In genomic region chr6:145544838-145545237, GRCm38 (mm10) we compare ENCODE assay signal across 18 mouse cellular contexts.
DNase-seq lines count a peak whose midpoint lies in the region; ATAC-seq and TF ChIP-seq lines count a peak whose summit lies in the region.
"Had no signal": no experiment of that assay in that cellular context is flagged by ENCODE, and none has a peak within 500 bp of the region (broad histone marks: within the 10 kb centered on the region; RNA-seq: fewer than 3 reads in every experiment).

No protein-coding gene starts in this region.

- H3K36me3 ChIP-seq in heart, adult 2 months (ENCODE audit: control insufficient read depth, insufficient read depth, low read length) = no peaks in the 10 kb centered on the region
- no peaks in the 10 kb centered on the region for H3K36me3 ChIP-seq in midbrain, embryonic 10.5 days
- no peaks in the 10 kb centered on the region; the same call in 1 of the 2 replicates for H3K36me3 ChIP-seq in midbrain, postnatal 0 days (ENCODE audit: insufficient read depth, low read length)
- no peaks in the 10 kb centered on the region for H3K36me3 ChIP-seq in intestine, embryonic 16.5 days (ENCODE audit: control insufficient read depth, insufficient read depth, low read length)
- no peaks in the 10 kb centered on the region for H3K36me3 ChIP-seq in splenic B cell, adult 2 months (ENCODE audit: control insufficient read depth, insufficient read depth, low read length, poor library complexity, severe bottlenecking)
- H3K36me3 ChIP-seq: embryonic facial prominence, embryonic 15.5 days; G1E had no signal

- H3K9me3 ChIP-seq in midbrain, embryonic 10.5 days (replicated peaks) = peaks cover 11% of the 10 kb centered on the region; the same call in 1 of the 2 replicates
- no peaks in the 10 kb centered on the region for H3K9me3 ChIP-seq in midbrain, postnatal 0 days (ENCODE audit: low read length)
- H3K9me3 ChIP-seq in intestine, embryonic 16.5 days (ENCODE audit: control insufficient read depth, low read length) = peaks cover 5% of the 10 kb centered on the region; the same call in 1 of the 2 replicates
- H3K9me3 ChIP-seq: embryonic facial prominence, embryonic 15.5 days had no signal

- H3K4me3 ChIP-seq in heart, adult 2 months = no peak overlapping the region
- no peak overlapping the region for H3K4me3 ChIP-seq in midbrain, embryonic 10.5 days
- H3K4me3 ChIP-seq in midbrain, postnatal 0 days (ENCODE audit: low read depth, low read length) = no peak overlapping the region
- no peak overlapping the region for H3K4me3 ChIP-seq in intestine, embryonic 16.5 days (ENCODE audit: low read length)
- H3K4me3 ChIP-seq: embryonic facial prominence, embryonic 15.5 days; heart, embryonic 12.5 days had no signal

- intact Hi-C loops in heart, adult 2 months (cut with DNase I) = no loop called here

- H3K9ac ChIP-seq in heart, adult 2 months (ENCODE audit: low read depth, low read length) = no peak overlapping the region
- no peak overlapping the region for H3K9ac ChIP-seq in midbrain, postnatal 0 days (replicated peaks; ENCODE audit: low read length, poor library complexity, severe bottlenecking)
- H3K9ac ChIP-seq in intestine, embryonic 16.5 days (ENCODE audit: low read depth, low read length) = no peak overlapping the region
- H3K9ac ChIP-seq: embryonic facial prominence, embryonic 15.5 days; heart, embryonic 12.5 days had no signal

- no peaks in the 10 kb centered on the region for H3K27me3 ChIP-seq in heart, adult 2 months (ENCODE audit: control insufficient read depth, insufficient read depth, low read length)
- H3K27me3 ChIP-seq in midbrain, embryonic 10.5 days (ENCODE audit: low read depth, poor library complexity, severe bottlenecking) = no peaks in the 10 kb centered on the region
- no peaks in the 10 kb centered on the region for H3K27me3 ChIP-seq in midbrain, postnatal 0 days (ENCODE audit: insufficient read depth, low read length)
- no peaks in the 10 kb centered on the region for H3K27me3 ChIP-seq in intestine, embryonic 16.5 days (replicated peaks; ENCODE audit: control insufficient read depth, insufficient read depth, low read length)
- H3K27me3 ChIP-seq in splenic B cell, adult 2 months (ENCODE audit: control insufficient read depth, insufficient read depth, low read length, poor library complexity, severe bottlenecking) = no peaks in the 10 kb centered on the region
- H3K27me3 ChIP-seq: embryonic facial prominence, embryonic 15.5 days; heart, embryonic 12.5 days had no signal

- 84% methylated on average over 2 of the region's 2 CpGs for WGBS in heart, adult 2 months
- 83% methylated on average over 2 of the region's 2 CpGs for WGBS in midbrain, embryonic 10.5 days
- 92% methylated on average over 2 of the region's 2 CpGs for WGBS in midbrain, postnatal 0 days
- 91% methylated on average over 2 of the region's 2 CpGs for WGBS in intestine, embryonic 16.5 days

- TF ChIP-seq EP300 in heart, adult 2 months (IDR thresholded peaks at IDR 0.05; ENCODE audit: insufficient read depth, low read depth, low read length) = no peak

- TF ChIP-seq CTCF in heart, adult 2 months (IDR thresholded peaks at IDR 0.05) = no peak
- no peak for TF ChIP-seq CTCF in midbrain, postnatal 0 days (IDR thresholded peaks at IDR 0.05)

- peak; percentile 68 for DNase-seq in heart, adult 11 months
- DNase-seq in heart, adult 2 months = no peak
- DNase-seq in midbrain, embryonic 10.5 days (ENCODE audit: low spot score) = no peak
- no peak for DNase-seq in midbrain, postnatal 0 days (ENCODE audit: low spot score)
- DNase-seq in splenic B cell, adult 2 months (ENCODE audit: low read depth, low spot score) = peak; percentile 29
- DNase-seq in yolk sac, embryonic 10.5 days (ENCODE audit: low spot score) = no peak
- DNase-seq: adrenal gland, adult 2 months; cerebellum, adult 18-20 months; gastrocnemius, postnatal 10 days; kidney, adult 18-20 months; kidney, postnatal 4 days; lung, postnatal 4 days had no signal

- H3K79me2 ChIP-seq in heart, adult 2 months (replicated peaks; ENCODE audit: control insufficient read depth, insufficient read depth, low read length) = no peaks in the 10 kb centered on the region

- no peak overlapping the region for H3K4me2 ChIP-seq in midbrain, postnatal 0 days (ENCODE audit: low read depth, low read length, poor library complexity, severe bottlenecking)
- H3K4me2 ChIP-seq in intestine, embryonic 16.5 days (ENCODE audit: low read depth, low read length) = no peak overlapping the region
- H3K4me2 ChIP-seq: embryonic facial prominence, embryonic 15.5 days; heart, embryonic 12.5 days had no signal

- no peak for ATAC-seq in midbrain, postnatal 0 days (ENCODE audit: low FRiP score)
- peak; percentile 36; the same call in 1 of the 2 replicates for ATAC-seq in intestine, embryonic 16.5 days
- ATAC-seq in monocyte, adult 5-6 weeks (replicated peaks; ENCODE audit: insufficient number of reproducible peaks, low FRiP score, low TSS enrichment, poor library complexity, severe bottlenecking) = no peak
- ATAC-seq: forebrain, embryonic 14.5 days had no signal

- TF ChIP-seq POLR2A in heart, adult 2 months (IDR thresholded peaks at IDR 0.05; ENCODE audit: insufficient read depth, low read depth, low read length) = no peak

- no peak overlapping the region for H3K27ac ChIP-seq in heart, adult 2 months
- 0 out of 2 replicates have a peak overlapping the region, but pooled peaks have one; percentile 28 for H3K27ac ChIP-seq in midbrain, embryonic 10.5 days (replicated peaks)
- no peak overlapping the region for H3K27ac ChIP-seq in midbrain, postnatal 0 days (ENCODE audit: low read depth, low read length)
- H3K27ac ChIP-seq in intestine, embryonic 16.5 days (ENCODE audit: low read length) = no peak overlapping the region
- H3K27ac ChIP-seq: embryonic facial prominence, embryonic 15.5 days had no signal

- no peaks in the 10 kb centered on the region for H3K4me1 ChIP-seq in heart, adult 2 months (ENCODE audit: control insufficient read depth, insufficient read depth, low read length)
- peaks cover 27% of the 10 kb centered on the region for H3K4me1 ChIP-seq in midbrain, embryonic 10.5 days
- no peaks in the 10 kb centered on the region for H3K4me1 ChIP-seq in midbrain, postnatal 0 days (ENCODE audit: insufficient read depth, low read length)
- H3K4me1 ChIP-seq in intestine, embryonic 16.5 days (ENCODE audit: control insufficient read depth, insufficient read depth, low read length) = no peaks in the 10 kb centered on the region

Comparison
In these comparisons a context has a peak if more than half of its experiments do, and no peak if none do; other contexts are left out.
1. DNase-seq: peak in heart, adult 11 months (single experiment) and splenic B cell, adult 2 months (single experiment); none in heart, adult 2 months (0 of 2), midbrain, embryonic 10.5 days (single experiment), midbrain, postnatal 0 days (single experiment) and yolk sac, embryonic 10.5 days (single experiment).